Mouse (Mus musculus) adrenal gland, postnatal 14 days (tissue): ENCODE data around the gene 4430402I18Rik. TPM values are rescaled to one million over a fixed set of nuclear protein-coding genes. Genes with fewer than 3 reads are reported as not detected.

Experiments
- DNase-seq: peaks from one replicate; pipeline ENCODE4 v3.0.0; 2021; ENCODE audit warnings: mixed read lengths
- total RNA-seq: library from RNA; stranded (reverse); gene quantifications from 2 replicates; pipeline ENCODE4 v1.2.3, GENCODE M21; 2021

The 4430402I18Rik gene
- total RNA-seq, 1 experiment from 2014 or later = 12.2 TPM

- DNase-seq = peak; percentile 34
Observed at GRCm38 (mm10) chr19:28968178-28968577, 578 bp upstream of the 4430402I18Rik start.

- DNase-seq = no peak
Observed at GRCm38 (mm10) chr19:28964552-28964903, 3.1 kb downstream of the 4430402I18Rik start.

DNA sequence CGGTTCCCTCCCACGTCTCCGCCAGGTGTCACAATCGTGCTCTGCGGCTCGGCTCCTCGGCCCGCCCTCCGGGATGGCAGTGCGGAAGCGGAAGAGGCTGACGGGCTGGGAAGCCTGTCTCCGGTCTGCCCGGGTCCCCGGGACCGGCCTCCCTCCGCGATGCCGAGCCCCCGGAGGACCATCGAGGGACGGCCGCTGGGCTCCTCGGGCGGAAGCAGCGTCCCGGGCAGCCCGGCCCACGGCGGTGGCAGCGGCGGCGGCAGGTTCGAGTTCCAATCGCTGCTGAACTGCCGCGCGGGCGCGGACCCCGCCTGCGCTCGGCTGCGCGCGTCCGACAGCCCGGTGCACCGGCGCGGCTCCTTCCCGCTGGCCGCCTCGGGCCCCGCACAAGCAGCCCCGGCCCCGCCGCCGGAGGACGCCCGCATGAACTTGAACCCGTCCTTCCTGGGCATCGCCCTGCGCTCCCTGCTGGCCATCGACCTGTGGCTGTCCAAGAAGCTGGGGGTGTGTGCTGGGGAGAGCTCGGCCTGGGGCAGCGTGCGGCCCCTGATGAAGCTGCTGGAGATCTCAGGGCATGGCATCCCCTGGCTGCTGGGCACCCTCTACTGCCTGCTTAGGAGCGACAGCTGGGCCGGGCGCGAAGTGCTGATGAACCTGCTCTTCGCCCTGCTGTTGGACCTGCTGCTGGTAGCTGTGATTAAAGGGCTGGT is 3.6 kb downstream of the 4430402I18Rik start, which contains the start of gene Plpp6:
TSS of gene Plpp6 (plus strand) at position 112 of the 710 bp plus-strand sequence.
- DNase-seq = peak; percentile 92

- DNase-seq = no peak
Observed at GRCm38 (mm10) chr19:28963513-28963841, 4.1 kb downstream of the 4430402I18Rik start.

DNA sequence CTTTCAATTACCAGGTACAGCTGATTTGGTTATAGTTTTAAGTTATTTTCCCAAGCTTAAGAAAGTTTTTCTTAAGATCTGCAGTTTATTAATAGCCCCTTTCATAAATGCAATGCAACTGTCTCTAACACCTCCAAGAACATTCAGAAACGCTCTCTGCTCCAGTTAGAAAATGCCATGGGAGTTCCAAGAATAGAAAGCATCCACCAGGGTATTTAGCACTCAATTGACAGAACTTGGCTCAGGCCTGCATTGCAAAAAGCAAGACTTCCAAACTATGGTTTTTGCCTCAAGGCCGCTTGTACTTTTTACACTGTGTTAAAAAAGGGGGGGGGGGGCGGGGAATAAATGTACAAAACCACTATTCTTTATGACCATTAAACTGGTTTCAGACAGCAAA is 4.5 kb downstream of the 4430402I18Rik start:
- DNase-seq = peak; percentile 28

DNA sequence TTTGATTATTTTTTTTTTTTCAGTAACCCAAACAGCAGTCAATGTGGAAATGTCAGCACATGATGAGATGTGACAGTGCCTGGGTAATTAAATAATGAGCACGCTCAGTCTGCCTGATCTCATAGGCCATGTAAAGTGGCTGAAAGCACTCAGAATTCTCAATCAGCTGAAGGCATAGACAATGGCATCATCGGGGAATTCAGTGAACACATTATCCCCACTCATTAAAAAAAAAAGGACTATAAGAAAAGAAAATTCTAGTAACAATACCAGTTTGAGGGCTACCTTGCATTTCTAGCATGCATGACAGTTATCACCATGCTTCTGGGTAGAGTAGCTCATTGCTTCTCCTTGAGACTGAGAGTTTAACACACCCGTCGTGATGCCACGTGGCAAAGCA is 16.3 kb downstream of the 4430402I18Rik start:
- DNase-seq = no peak

DNA sequence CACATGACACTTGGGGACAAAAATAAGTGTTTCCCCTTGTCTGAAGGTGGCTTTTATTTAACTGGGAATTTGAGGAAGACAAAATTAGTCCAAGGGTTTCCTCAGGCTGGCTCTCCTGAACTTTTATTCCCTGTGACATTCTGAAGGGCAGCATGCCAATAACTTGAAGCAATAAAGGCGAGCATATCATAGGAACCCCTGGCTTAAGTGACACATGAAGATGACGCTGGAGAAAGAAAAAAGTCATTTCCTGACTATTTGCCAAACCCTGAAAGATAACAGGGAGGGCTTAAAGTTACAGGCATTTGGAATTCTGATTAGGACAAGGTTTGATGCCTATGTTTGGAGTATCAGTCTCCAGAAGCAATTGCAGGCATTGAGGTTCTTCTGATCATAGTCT is 20.3 kb downstream of the 4430402I18Rik start:
- no peak for DNase-seq

GRCm38 (mm10) chr19:28946782-28947181 is 20.8 kb downstream of the 4430402I18Rik start:
- no peak for DNase-seq

GRCm38 (mm10) chr19:28941271-28941670 is 26.3 kb downstream of the 4430402I18Rik start:
- no peak for DNase-seq

DNA sequence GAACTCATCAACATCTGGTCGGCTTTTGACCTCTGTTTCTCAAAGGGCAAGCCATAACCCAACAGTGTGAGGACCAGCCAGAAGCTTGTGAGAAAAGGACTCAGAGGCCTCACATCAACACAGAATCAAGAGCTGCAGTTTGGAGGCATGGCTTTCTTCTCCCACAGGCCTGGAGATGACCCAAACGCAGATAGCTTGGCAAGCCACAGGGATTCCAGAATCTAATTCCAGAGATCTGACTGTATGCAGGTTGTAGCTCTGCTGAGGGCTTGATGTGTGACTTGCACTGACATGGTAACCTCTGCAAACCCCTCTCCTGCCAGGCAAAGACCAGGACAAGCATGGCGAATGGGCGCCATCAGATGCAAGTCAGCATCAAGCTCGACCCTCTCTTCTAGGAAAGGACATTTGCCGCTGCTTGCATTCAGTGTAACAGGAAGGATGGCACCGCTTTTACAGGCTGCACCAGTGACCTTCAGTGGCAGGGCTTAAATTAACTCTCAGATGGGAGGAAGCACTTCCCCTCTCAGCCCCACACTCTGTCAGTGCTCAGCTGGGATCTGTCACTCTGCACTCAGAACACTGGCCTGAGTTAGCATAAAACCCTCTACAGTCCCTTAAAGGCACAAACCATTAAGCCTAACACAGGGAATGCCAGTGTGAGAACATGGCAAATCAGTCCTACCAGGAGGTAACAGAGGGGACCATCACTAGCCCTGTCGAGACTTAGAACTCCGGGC is 27.3 kb downstream of the 4430402I18Rik start:
- DNase-seq = peak; percentile 20

- DNase-seq = peak; percentile 72
Observed at GRCm38 (mm10) chr19:28934897-28935296, 32.7 kb downstream of the 4430402I18Rik start.

DNA sequence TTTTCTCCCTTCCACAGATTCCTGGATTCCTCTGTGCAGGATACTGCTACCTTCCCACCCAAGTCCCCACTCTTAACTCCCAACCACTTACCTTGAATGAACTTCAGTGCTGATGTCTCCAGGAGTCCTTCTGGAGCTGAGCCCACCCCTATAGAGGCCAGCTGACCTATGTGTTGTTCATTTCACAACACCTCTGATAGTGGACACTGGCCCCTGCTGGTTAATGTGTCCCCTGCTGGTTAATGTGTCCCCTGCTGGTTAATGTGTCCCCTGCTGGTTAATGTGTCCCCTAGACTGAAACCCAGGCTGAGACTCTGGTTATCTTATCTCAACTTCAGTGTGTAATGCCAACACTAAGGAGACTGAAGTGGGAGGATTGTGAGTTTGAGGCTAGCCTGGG is 38.6 kb downstream of the 4430402I18Rik start:
- no peak for DNase-seq

DNA sequence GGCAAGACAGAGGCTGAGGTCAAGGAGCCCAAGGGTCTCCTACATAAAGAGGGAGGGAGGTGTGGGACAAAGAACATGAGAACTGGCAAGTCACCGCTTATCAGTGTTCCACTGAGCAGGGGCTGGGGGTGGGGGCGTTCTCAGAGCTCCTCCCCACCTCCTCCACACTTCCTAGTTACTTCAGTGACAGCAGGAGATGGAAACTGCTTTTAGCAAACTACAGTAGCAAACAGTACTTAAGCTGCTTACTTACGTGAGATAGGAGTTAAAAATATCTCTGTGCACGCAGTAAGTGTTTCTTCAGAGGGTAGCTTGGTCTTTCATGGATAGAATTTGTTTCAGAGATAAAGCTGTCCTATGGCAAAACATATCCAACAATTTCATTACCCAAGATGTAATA is 40.2 kb downstream of the 4430402I18Rik start:
- DNase-seq = no peak

- DNase-seq = peak; percentile 52
Observed at GRCm38 (mm10) chr19:28926366-28926765, 41.2 kb downstream of the 4430402I18Rik start.

DNA sequence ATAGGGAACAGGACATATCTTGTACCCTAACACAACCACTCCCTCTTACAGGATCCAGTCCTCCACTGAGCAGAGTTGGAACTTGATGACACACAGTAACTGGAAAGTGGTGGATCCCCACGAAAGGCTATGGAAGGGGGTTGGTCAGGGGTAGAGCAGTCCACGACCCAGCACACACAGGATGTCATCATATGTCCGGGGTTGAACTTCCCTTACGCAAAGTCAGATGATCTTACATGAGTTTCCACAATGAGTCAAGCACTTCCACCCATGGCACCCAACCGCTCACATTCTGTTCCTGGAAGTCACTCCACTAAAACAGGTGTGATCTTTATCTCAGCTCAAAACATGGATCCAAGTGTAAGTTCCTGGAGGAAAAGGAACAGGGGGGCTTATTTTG is 49.8 kb downstream of the 4430402I18Rik start:
- DNase-seq = no peak

DNA sequence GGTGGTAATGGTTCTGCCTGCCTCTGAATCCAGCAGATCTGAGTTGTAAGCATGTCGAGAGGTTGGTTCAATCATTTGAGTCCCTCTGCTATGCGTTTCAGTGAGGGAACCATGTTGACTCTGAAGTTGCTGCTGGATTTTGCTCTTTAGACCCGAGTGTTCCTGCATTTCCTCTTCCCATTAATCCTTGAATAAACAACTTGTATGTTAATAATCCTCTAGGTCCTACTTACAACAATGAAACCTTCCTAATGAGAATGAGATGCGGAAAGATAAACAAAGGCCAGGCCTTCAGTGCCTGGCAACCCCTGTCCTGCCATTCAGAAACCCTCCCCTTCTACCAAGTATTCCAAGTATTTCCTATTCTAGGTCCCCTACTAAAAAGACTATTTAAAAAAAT is 51.1 kb downstream of the 4430402I18Rik start:
- DNase-seq = no peak

DNA sequence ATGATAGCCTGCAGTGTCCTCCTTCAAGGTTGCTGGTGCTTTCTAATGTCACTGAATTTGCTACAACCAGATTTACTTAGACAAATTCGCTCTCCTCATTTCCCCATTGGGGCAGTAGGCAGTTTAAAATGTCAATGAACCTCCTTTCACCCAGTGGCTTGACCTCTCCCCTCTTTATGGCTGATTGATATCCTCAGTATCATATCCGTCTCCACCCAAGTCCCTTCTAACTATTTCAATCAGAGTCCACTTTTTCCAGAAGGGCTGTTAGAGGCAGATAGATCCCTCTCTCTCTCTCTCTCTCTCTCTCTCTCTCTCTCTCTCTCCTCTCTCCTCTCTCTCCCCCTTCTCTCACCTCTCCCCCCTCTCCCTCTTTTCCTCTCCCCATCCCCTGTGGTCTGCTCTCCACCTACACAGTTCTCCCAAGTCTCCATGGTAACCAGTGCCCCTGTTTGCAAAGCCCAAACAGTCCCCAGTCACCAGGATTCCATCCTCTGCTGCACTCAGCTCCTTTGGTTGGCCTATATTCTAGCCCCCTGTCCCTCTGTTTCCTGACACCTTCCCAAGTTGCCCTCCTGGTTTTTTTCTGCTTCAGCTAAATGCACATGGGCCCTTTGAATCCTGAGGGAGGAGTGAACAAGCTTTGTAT is 51.9 kb downstream of the 4430402I18Rik start:
- no peak for DNase-seq

DNA sequence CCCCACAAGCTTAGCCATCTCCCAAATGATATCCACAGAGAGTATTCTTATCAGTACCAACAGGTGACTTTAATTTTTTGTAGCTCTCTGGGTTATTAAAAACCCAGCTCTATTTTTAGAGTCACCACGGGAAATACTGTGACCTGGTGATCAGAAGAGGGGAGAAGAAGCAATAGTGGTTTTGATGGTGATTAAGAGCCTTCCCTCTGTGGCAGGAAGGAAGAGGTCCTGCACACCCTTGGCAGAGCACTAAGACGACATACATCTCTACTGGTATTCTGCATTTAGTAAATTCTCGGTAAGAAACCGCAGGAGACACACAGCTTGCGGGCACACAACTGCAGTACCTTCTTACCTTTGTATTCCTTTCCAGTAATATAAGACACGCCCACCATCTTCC is 53.0 kb downstream of the 4430402I18Rik start:
- DNase-seq = no peak

GRCm38 (mm10) chr19:28908693-28909092 is 58.9 kb downstream of the 4430402I18Rik start:
- no peak for DNase-seq

GRCm38 (mm10) chr19:28908186-28908585 is 59.4 kb downstream of the 4430402I18Rik start:
- no peak for DNase-seq

- DNase-seq = no peak
Observed at GRCm38 (mm10) chr19:28903536-28904119, 64.0 kb downstream of the 4430402I18Rik start.

DNA sequence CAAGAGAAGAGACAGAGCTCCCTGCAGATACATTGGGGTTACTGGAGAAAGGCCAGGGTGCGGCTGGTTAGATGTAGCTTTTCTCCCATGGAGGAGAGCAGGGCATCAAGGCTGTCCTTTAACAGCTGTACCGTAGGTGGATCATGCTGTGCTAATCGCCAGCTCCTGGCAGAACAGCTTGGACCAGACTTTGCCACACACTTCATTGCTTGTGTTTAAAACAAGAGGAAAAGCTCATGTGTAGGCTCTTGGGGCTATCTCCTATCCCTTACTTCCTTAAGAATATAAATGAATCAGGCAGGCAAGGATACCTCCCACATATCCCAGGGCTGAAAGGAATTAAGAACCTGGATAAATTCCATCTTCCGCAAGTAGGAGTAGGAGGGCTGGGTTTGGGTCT is 64.8 kb downstream of the 4430402I18Rik start:
- DNase-seq = no peak

DNA sequence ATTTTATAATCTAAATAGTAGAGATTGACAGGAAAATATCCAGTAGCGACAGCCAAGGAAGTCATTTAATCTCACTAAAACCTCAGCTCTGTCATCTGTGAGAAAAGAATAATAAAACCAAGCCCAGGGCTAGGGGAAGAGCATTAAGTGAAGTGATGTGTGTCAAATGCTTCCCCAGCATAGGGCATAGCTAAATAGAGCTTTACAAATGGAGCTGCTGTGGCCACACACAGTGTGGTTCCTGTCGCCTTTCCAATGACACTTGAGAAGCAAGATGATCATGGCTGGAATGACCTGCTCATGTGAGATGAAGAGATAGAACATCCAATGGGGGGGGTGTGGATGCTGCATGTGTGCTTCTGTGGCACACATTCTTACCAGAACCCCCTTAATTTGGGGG is 65.5 kb downstream of the 4430402I18Rik start:
- DNase-seq = no peak
